Mouse (Mus musculus): ENCODE results near the gene Ociad1. TPM values are rescaled to one million over a fixed set of nuclear protein-coding genes. Genes with fewer than 3 reads are reported as not detected.

The Ociad1 gene
- polyA plus RNA-seq, 1 experiment, result 213 TPM

DNA sequence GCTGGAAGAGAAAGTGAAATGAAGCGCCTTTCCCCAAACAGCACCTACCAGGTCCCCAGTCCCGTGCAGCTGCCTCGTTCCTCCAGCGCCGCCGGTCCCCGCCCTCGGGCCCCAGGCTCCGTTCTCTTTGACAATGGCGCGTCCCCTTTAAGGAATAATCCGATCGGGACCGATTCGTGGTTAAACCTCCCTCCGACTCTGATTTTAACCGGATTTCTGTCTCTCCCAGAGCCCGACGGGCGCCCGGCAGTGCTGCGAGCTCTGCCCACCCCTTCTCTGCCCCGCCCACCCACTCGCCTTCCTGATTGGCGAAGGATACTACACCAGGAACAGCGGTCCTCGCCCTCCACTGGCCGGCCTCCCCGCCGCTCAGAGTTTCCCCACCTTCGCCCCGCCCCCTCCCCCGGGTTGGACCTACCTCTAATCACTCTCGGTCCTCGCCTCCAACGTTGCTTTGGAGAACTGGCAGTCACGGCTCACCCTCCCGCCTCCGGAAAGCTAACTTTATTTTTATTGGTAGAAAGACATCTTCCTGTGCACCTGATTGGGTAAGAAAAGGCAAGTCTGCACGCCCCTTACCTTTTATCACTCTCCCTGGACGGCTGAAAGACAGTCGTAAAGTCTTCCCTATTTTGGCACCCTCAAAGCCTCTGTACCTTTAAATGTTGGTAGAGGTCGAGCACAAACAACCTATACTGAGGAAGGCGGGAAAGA lies 36.1 kb upstream of the Ociad1 start, which contains the start of gene Fryl:
Fryl (minus strand) TSS at position 268 of the 714 bp plus-strand sequence.
- peak within 1 kb of the TSS; percentile 98 for H3K4me2 ChIP-seq (ENCODE audit: low read depth)
- H3K79me2 ChIP-seq (ENCODE audit: control insufficient read depth, insufficient read depth), result peaks cover 40% of the 10 kb centered on the region
- H3K36me3 ChIP-seq (ENCODE audit: control insufficient read depth, insufficient read depth), result no peaks in the 10 kb centered on the region
- H3ac ChIP-seq (ENCODE audit: control insufficient read depth, insufficient read length), result peak within 1 kb of the TSS; percentile 92
- H3K27me3 ChIP-seq (ENCODE audit: control insufficient read depth, insufficient read depth, insufficient read length), result no peaks in the 10 kb centered on the region
- TF ChIP-seq POLR2AphosphoS2 (IDR thresholded peaks at IDR 0.05; ENCODE audit: insufficient read length, low read depth) (no peak), SRF (IDR thresholded peaks at IDR 0.05; ENCODE audit: control insufficient read depth, insufficient read length, low read depth) (no peak), TCF12 (IDR thresholded peaks at IDR 0.05; ENCODE audit: insufficient read depth, poor library complexity, severe bottlenecking) (no peak), POLR2A (IDR thresholded peaks at IDR 0.05; ENCODE audit: insufficient read length, low read depth) (peak; percentile 13), MAX (IDR thresholded peaks at IDR 0.05; ENCODE audit: low read depth) (no peak), REST (IDR thresholded peaks at IDR 0.05; ENCODE audit: insufficient read depth, insufficient read length) (no peak), MYOD1 (IDR thresholded peaks at IDR 0.05; ENCODE audit: control insufficient read depth in 1 of 3, insufficient read length in 2 of 3, low read depth in 2 of 3) (no peak), CEBPB (IDR thresholded peaks at IDR 0.05; ENCODE audit: insufficient read depth, poor library complexity, severe bottlenecking) (no peak)
- H3K4me3 ChIP-seq, result peak within 1 kb of the TSS; percentile 36

DNA sequence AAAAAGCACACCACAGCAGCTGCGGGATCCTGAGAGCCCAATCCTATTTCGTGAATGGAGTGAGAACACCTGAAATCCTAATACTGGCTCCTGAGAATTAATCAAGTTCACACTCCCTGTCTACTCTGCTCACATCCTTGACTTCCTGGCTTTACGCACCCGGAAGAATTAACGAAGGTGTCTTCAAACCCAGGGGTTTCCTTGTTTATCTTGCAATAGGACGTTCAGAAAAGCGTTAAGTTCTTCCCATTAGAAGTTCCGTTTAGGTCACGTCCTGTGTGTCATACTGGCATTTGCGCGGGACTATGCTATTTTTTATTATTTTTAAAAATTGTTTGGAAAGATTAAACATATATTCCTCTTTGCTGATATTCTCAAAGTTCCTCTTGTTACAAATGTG lies 35.5 kb upstream of the Ociad1 start:
- H3K4me2 ChIP-seq (ENCODE audit: low read depth), result peak overlapping the region; percentile 98
- no peaks in the 10 kb centered on the region for H3K27me3 ChIP-seq (ENCODE audit: control insufficient read depth, insufficient read depth, insufficient read length)
- H3K36me3 ChIP-seq (ENCODE audit: control insufficient read depth, insufficient read depth), result no peaks in the 10 kb centered on the region
- no peak overlapping the region for H3ac ChIP-seq (ENCODE audit: control insufficient read depth, insufficient read length)
- peak overlapping the region; percentile 36 for H3K4me3 ChIP-seq
- TF ChIP-seq CEBPB (IDR thresholded peaks at IDR 0.05; ENCODE audit: insufficient read depth, poor library complexity, severe bottlenecking) (no peak), E2F4 (IDR thresholded peaks at IDR 0.05; ENCODE audit: insufficient read depth) (no peak), REST (IDR thresholded peaks at IDR 0.05; ENCODE audit: insufficient read depth, insufficient read length) (no peak), MAX (IDR thresholded peaks at IDR 0.05; ENCODE audit: low read depth) (no peak)
- peaks cover 34% of the 10 kb centered on the region for H3K79me2 ChIP-seq (ENCODE audit: control insufficient read depth, insufficient read depth)

DNA sequence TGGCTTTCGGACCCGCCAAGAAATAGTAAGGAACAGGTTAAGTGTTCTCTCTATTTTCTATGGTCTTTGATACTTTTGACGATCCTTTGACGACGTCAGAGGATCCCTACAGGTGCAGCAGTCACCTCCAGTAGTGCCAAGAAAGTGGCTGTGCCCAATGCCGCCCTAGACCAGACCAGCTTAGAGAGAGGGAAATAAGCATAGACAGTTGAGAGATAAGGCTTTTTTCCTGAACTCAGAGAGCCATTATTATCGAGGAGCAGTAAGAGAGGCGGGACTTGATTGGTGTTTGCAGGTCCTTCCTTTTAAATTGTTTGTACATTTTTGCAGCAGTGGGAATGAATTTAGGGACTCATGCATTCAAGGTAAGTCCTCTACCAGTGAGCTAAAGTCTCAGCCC lies 34.9 kb upstream of the Ociad1 start:
- H3K4me3 ChIP-seq, result peak overlapping the region; percentile 36

DNA sequence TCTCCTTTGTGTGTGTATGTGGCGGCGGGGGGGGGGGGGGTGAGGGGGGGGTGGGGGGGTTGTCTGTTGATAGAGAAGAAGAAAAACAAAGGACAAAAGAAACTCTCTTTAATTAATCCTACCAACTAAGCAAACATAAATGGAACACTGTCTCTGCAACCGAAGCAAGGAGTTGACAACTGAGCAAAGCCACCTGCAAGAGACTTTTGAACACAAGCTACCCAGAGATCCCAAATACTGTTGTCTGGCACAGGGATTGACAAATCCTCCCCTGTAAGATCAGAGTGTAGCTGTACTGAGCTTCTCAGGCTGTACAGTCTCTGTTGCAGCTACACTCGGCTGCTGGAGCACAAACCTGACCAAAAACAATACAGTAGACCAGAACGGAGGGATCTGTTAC lies 28.5 kb upstream of the Ociad1 start:
- TF ChIP-seq SRF (IDR thresholded peaks at IDR 0.05; ENCODE audit: control insufficient read depth, insufficient read length, low read depth) (no peak), MYOG (IDR thresholded peaks at IDR 0.05; ENCODE audit: control insufficient read depth in 1 of 3, insufficient read depth in 1 of 3, insufficient read length in 2 of 3, low read depth in 2 of 3) (no peak), TCF12 (IDR thresholded peaks at IDR 0.05; ENCODE audit: insufficient read depth, poor library complexity, severe bottlenecking) (no peak), USF1 (IDR thresholded peaks at IDR 0.05; ENCODE audit: low read depth) (no peak), TCF3 (IDR thresholded peaks at IDR 0.05; ENCODE audit: insufficient read length, low read depth) (no peak), MAX (IDR thresholded peaks at IDR 0.05; ENCODE audit: low read depth) (no peak), POLR2A (IDR thresholded peaks at IDR 0.05; ENCODE audit: insufficient read length, low read depth) (no peak), MYOD1 (IDR thresholded peaks at IDR 0.05; ENCODE audit: control insufficient read depth in 1 of 3, insufficient read length in 2 of 3, low read depth in 2 of 3) (no peak), E2F4 (IDR thresholded peaks at IDR 0.05; ENCODE audit: insufficient read depth) (no peak), POLR2AphosphoS2 (IDR thresholded peaks at IDR 0.05; ENCODE audit: insufficient read length, low read depth) (no peak), REST (IDR thresholded peaks at IDR 0.05; ENCODE audit: insufficient read depth, insufficient read length) (no peak), CEBPB (IDR thresholded peaks at IDR 0.05; ENCODE audit: insufficient read depth, poor library complexity, severe bottlenecking) (no peak)
- H3K79me2 ChIP-seq (ENCODE audit: control insufficient read depth, insufficient read depth), result no peaks in the 10 kb centered on the region

More for the DNA sequence above, 34.9 kb upstream of the Ociad1 start:
- no peaks in the 10 kb centered on the region for H3K36me3 ChIP-seq (ENCODE audit: control insufficient read depth, insufficient read depth)
- H3K79me2 ChIP-seq (ENCODE audit: control insufficient read depth, insufficient read depth), result peaks cover 28% of the 10 kb centered on the region
- TF ChIP-seq POLR2A (IDR thresholded peaks at IDR 0.05; ENCODE audit: insufficient read length, low read depth) (no peak), REST (IDR thresholded peaks at IDR 0.05; ENCODE audit: insufficient read depth, insufficient read length) (no peak), TCF12 (IDR thresholded peaks at IDR 0.05; ENCODE audit: insufficient read depth, poor library complexity, severe bottlenecking) (no peak), CEBPB (IDR thresholded peaks at IDR 0.05; ENCODE audit: insufficient read depth, poor library complexity, severe bottlenecking) (no peak)
- H3ac ChIP-seq (ENCODE audit: control insufficient read depth, insufficient read length), result no peak overlapping the region
- no peaks in the 10 kb centered on the region for H3K27me3 ChIP-seq (ENCODE audit: control insufficient read depth, insufficient read depth, insufficient read length)
- H3K4me2 ChIP-seq (ENCODE audit: low read depth), result peak overlapping the region; percentile 98

DNA sequence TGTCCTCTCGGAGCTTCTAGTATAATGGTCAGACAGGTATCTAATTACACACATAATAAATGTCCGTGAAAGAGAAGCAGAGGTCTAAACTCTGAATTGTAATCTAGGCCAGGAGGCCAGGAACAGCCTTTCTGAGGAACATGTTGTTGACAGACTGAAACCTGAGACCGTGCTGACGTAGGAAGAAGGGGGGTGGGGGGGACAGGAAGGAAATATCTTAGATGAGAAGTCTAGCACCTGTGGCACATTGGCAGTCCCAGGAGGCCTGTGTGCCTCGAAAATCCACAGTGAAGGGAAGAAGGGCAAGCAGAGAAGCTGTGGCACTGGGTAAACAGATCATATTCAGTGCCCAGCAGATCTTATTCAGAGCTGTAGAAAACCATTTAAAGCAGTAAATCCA lies 27.1 kb upstream of the Ociad1 start:
- TF ChIP-seq POLR2A (IDR thresholded peaks at IDR 0.05; ENCODE audit: insufficient read length, low read depth) (no peak), MYOG (IDR thresholded peaks at IDR 0.05; ENCODE audit: control insufficient read depth in 1 of 3, insufficient read depth in 1 of 3, insufficient read length in 2 of 3, low read depth in 2 of 3) (no peak), MYOD1 (IDR thresholded peaks at IDR 0.05; ENCODE audit: control insufficient read depth in 1 of 3, insufficient read length in 2 of 3, low read depth in 2 of 3) (peak in 1 of 3 experiments; percentile 46), SRF (IDR thresholded peaks at IDR 0.05; ENCODE audit: control insufficient read depth, insufficient read length, low read depth) (no peak), TCF3 (IDR thresholded peaks at IDR 0.05; ENCODE audit: insufficient read length, low read depth) (no peak)

More for the DNA sequence above, 28.5 kb upstream of the Ociad1 start:
- H3K4me2 ChIP-seq (ENCODE audit: low read depth), result no peak overlapping the region
- no peak overlapping the region for H3K4me3 ChIP-seq
- H3K36me3 ChIP-seq (ENCODE audit: control insufficient read depth, insufficient read depth), result no peaks in the 10 kb centered on the region
- no peak overlapping the region for H3ac ChIP-seq (ENCODE audit: control insufficient read depth, insufficient read length)
- H3K27me3 ChIP-seq (ENCODE audit: control insufficient read depth, insufficient read depth, insufficient read length), result no peaks in the 10 kb centered on the region

More for the DNA sequence above, 27.1 kb upstream of the Ociad1 start:
- no peak overlapping the region for H3K4me2 ChIP-seq (ENCODE audit: low read depth)
- no peak overlapping the region for H3K4me3 ChIP-seq
- no peak overlapping the region for H3ac ChIP-seq (ENCODE audit: control insufficient read depth, insufficient read length)
- H3K36me3 ChIP-seq (ENCODE audit: control insufficient read depth, insufficient read depth), result no peaks in the 10 kb centered on the region
- H3K27me3 ChIP-seq (ENCODE audit: control insufficient read depth, insufficient read depth, insufficient read length), result no peaks in the 10 kb centered on the region
- H3K79me2 ChIP-seq (ENCODE audit: control insufficient read depth, insufficient read depth), result no peaks in the 10 kb centered on the region
